Mouse (Mus musculus): ENCODE data around the gene Slc7a6os.

- TF ChIP-seq CTCF (IDR thresholded peaks at IDR 0.05; ENCODE audit: insufficient read depth, low read depth, low read length): no peak
- no peak; the same call in 1 of the 2 replicates for TF ChIP-seq POLR2A (IDR thresholded peaks at IDR 0.05; ENCODE audit: insufficient read depth, low read depth, low read length)
Measured at GRCm38 (mm10) chr8:106169017-106169933, 41.5 kb downstream of the Slc7a6os start.
